ENCODE assay signal across 8 mouse cellular contexts in genomic region chrX:99135523-99136258, GRCm38 (mm10). TPM values are rescaled to one million over a fixed set of nuclear protein-coding genes. Genes with fewer than 3 reads are reported as not detected.
DNase-seq lines count a peak whose midpoint lies in the region; TF ChIP-seq lines count a peak whose summit lies in the region.

Efnb1 (plus strand) TSS chrX:99136130.

- TF ChIP-seq POLR2A in cortical plate, adult 2 months (IDR thresholded peaks at IDR 0.05; ENCODE audit: extremely low read depth, insufficient read depth, low read length) = no peak

- no peak within 1 kb of the TSS for H3K27ac ChIP-seq in cortical plate, adult 2 months (ENCODE audit: insufficient read depth, low read length)

- H3K4me1 ChIP-seq in cortical plate, adult 2 months (ENCODE audit: control insufficient read depth, insufficient read depth, low read length) = 0 out of 2 replicates have a peak, but pooled peaks cover 1% of the 10 kb centered on the region
- peaks cover 37% of the 10 kb centered on the region for H3K4me1 ChIP-seq in megakaryocyte, embryonic 14.5 days

- H3K27me3 ChIP-seq in megakaryocyte, embryonic 14.5 days (replicated peaks) = peaks cover 60% of the 10 kb centered on the region

- peaks cover 14% of the 10 kb centered on the region for H3K9me3 ChIP-seq in megakaryocyte, embryonic 14.5 days

- no peaks in the 10 kb centered on the region for H3K36me3 ChIP-seq in megakaryocyte, embryonic 14.5 days (replicated peaks; ENCODE audit: low read length)

- H3K4me3 ChIP-seq in cortical plate, adult 2 months (ENCODE audit: insufficient read depth, low read length) = peak within 1 kb of the TSS; percentile 74
- peak within 1 kb of the TSS; percentile 93 for H3K4me3 ChIP-seq in megakaryocyte, embryonic 14.5 days (replicated peaks)

- peak; percentile 93 for DNase-seq in ZHBTc4 (ENCODE audit: low read depth, low spot score)
- peak; percentile 82 to 84 for DNase-seq in gastrocnemius, adult 8-10 months (ENCODE audit: low spot score in 2 of 2)
- peak; percentile 42 for DNase-seq in hindlimb bud, embryonic 11.5 days (ENCODE audit: extremely low spot score, low read depth, low spot score)
- DNase-seq in left cerebral cortex, adult 8-10 months (ENCODE audit: low spot score in 2 of 2) = peak; percentile 70 to 91
- peak; percentile 91 to 94 for DNase-seq in right cerebral cortex, postnatal 10 days (ENCODE audit: low spot score in 2 of 2)
- peak; percentile 69 for DNase-seq in urinary bladder, postnatal 25 days (ENCODE audit: low spot score)

- no peak for TF ChIP-seq CTCF in cortical plate, adult 2 months (IDR thresholded peaks at IDR 0.05; ENCODE audit: extremely low read depth, insufficient read depth, low read length)

RNA-seq across cellular contexts. Expression of gene Efnb1, which starts in this region (rescaled TPM):
- polyA plus RNA-seq in cortical plate, adult 2 months (2012; rRNA removed) = 8.2 and 8.3 TPM in 2 replicates
- total RNA-seq in gastrocnemius, adult 8-10 months (2022) = 1 to 10 TPM; 2.8 to 5.0 (median 4.0) TPM
- total RNA-seq in left cerebral cortex, adult 8-10 months (2022) = 10 to 100 TPM; 10.8 to 17.6 (median 15.2) TPM
- polyA plus RNA-seq in megakaryocyte, embryonic 14.5 days (2012; ENCODE audit: insufficient read depth, low replicate concordance) = 8.6 and 12.4 TPM in 2 replicates

Comparison
In these comparisons a context has a peak if more than half of its experiments do, and no peak if none do; other contexts are left out.
1. DNase-seq: peak in every context shown above with its lines; median percentile 93 in ZHBTc4; 92 in right cerebral cortex, postnatal 10 days; 83 in gastrocnemius, adult 8-10 months; 80 in left cerebral cortex, adult 8-10 months; 69 in urinary bladder, postnatal 25 days; 42 in hindlimb bud, embryonic 11.5 days.